In genomic region chr5:120094602-120095001, GRCm38 (mm10) we compare ENCODE assay signal across 8 mouse cellular contexts. TPM values are rescaled to one million over a fixed set of nuclear protein-coding genes. Genes with fewer than 3 reads are reported as not detected.
DNase-seq lines count a peak whose midpoint lies in the region; ATAC-seq and TF ChIP-seq lines count a peak whose summit lies in the region.

No protein-coding gene starts in this region.

- no peak for TF ChIP-seq POLR2A in thymus, adult 2 months (IDR thresholded peaks at IDR 0.05; ENCODE audit: control insufficient read depth, extremely low read depth, insufficient read depth, low read length, poor library complexity)
- no peak for TF ChIP-seq POLR2A in small intestine, adult 2 months (IDR thresholded peaks at IDR 0.05; ENCODE audit: low read depth, low read length)

- no peak overlapping the region for H3K9ac ChIP-seq in forebrain, postnatal 0 days
- H3K9ac ChIP-seq in forebrain, embryonic 15.5 days (replicated peaks) = no peak overlapping the region

- H3K9me3 ChIP-seq in forebrain, postnatal 0 days (ENCODE audit: low read length) = no peaks in the 10 kb centered on the region
- H3K9me3 ChIP-seq in forebrain, embryonic 15.5 days = no peaks in the 10 kb centered on the region

- H3K27me3 ChIP-seq in forebrain, postnatal 0 days (ENCODE audit: insufficient read depth, low read length) = peaks cover 11% of the 10 kb centered on the region
- H3K27me3 ChIP-seq in forebrain, embryonic 15.5 days = peaks cover 10% of the 10 kb centered on the region; the same call in 1 of the 2 replicates
- no peaks in the 10 kb centered on the region for H3K27me3 ChIP-seq in thymus, adult 2 months (ENCODE audit: control insufficient read depth, insufficient read depth, low read length)
- no peaks in the 10 kb centered on the region for H3K27me3 ChIP-seq in small intestine, adult 2 months (ENCODE audit: control insufficient read depth, insufficient read depth, low read length)

- H3K27ac ChIP-seq in forebrain, postnatal 0 days (ENCODE audit: low read depth, low read length) = no peak overlapping the region
- H3K27ac ChIP-seq in forebrain, embryonic 15.5 days (replicated peaks) = no peak overlapping the region
- no peak overlapping the region for H3K27ac ChIP-seq in thymus, adult 2 months (ENCODE audit: control insufficient read depth, insufficient read depth, low read length)
- no peak overlapping the region for H3K27ac ChIP-seq in small intestine, adult 2 months (ENCODE audit: insufficient read depth, low read depth, low read length)

- peak; percentile 45 for DNase-seq in forebrain, postnatal 0 days
- DNase-seq in thymus, adult 2 months = peak; percentile 58
- DNase-seq in thymus, adult 18-20 months = no peak
- DNase-seq in c-Kit-positive CD71-positive TER-119-negative erythroid progenitor cells, embryonic 14.5 days (ENCODE audit: low read depth) = peak; percentile 63
- peak; percentile 57 to 68 for DNase-seq in kidney, postnatal 4 days

- no peak overlapping the region for H3K4me3 ChIP-seq in forebrain, postnatal 0 days (ENCODE audit: low read depth, low read length)
- no peak overlapping the region for H3K4me3 ChIP-seq in forebrain, embryonic 15.5 days
- H3K4me3 ChIP-seq in thymus, adult 2 months (ENCODE audit: control insufficient read depth, insufficient read depth, low read length) = no peak overlapping the region
- H3K4me3 ChIP-seq in small intestine, adult 2 months (ENCODE audit: low read depth, low read length) = no peak overlapping the region

- no peak overlapping the region for H3K4me2 ChIP-seq in forebrain, postnatal 0 days (ENCODE audit: low read depth)
- H3K4me2 ChIP-seq in forebrain, embryonic 15.5 days (replicated peaks) = no peak overlapping the region

- H3K4me1 ChIP-seq in forebrain, postnatal 0 days (ENCODE audit: insufficient read depth) = no peaks in the 10 kb centered on the region
- H3K4me1 ChIP-seq in forebrain, embryonic 15.5 days = no peaks in the 10 kb centered on the region
- H3K4me1 ChIP-seq in thymus, adult 2 months (replicated peaks; ENCODE audit: control insufficient read depth, insufficient read depth, low read length) = 0 out of 2 replicates have a peak, but pooled peaks cover 2% of the 10 kb centered on the region
- no peaks in the 10 kb centered on the region for H3K4me1 ChIP-seq in small intestine, adult 2 months (ENCODE audit: control insufficient read depth, insufficient read depth, insufficient read length, low read length)

- TF ChIP-seq CTCF in forebrain, postnatal 0 days (IDR thresholded peaks at IDR 0.05; ENCODE audit: low read depth) = peak; percentile 60
- peak; percentile 37; the same call in 1 of the 2 replicates for TF ChIP-seq CTCF in thymus, adult 2 months (IDR thresholded peaks at IDR 0.05; ENCODE audit: borderline replicate concordance, control insufficient read depth, extremely low read depth, insufficient read depth, low read length, poor library complexity)
- peak; percentile 76; the same call in 1 of the 2 replicates for TF ChIP-seq CTCF in small intestine, adult 2 months (IDR thresholded peaks at IDR 0.05; ENCODE audit: extremely low read depth, insufficient read length, insufficient replicate concordance, low read depth, low read length)

- 64% methylated on average over 7 of the region's 7 CpGs for WGBS in forebrain, postnatal 0 days
- WGBS in forebrain, embryonic 15.5 days = 58% methylated on average over 7 of the region's 7 CpGs
- 43% methylated on average over 7 of the region's 7 CpGs for WGBS in thymus, adult 2 months
- WGBS in small intestine, adult 2 months = 47% methylated on average over 7 of the region's 7 CpGs

- no peak for ATAC-seq in forebrain, postnatal 0 days
- no peak for ATAC-seq in forebrain, embryonic 15.5 days (replicated peaks)
- no peak; the same call in 1 of the 2 replicates for ATAC-seq in erythroid progenitor cell, adult 5-6 weeks (replicated peaks; ENCODE audit: low FRiP score, poor library complexity, severe bottlenecking)

- H3K36me3 ChIP-seq in forebrain, postnatal 0 days (ENCODE audit: insufficient read depth) = no peaks in the 10 kb centered on the region
- no peaks in the 10 kb centered on the region for H3K36me3 ChIP-seq in forebrain, embryonic 15.5 days
- no peaks in the 10 kb centered on the region for H3K36me3 ChIP-seq in thymus, adult 2 months (ENCODE audit: control insufficient read depth, insufficient read depth, low read length)
- H3K36me3 ChIP-seq in small intestine, adult 2 months (ENCODE audit: control insufficient read depth, insufficient read depth, low read length) = no peaks in the 10 kb centered on the region

RNA-seq across cellular contexts. Expression of gene Rbm19, which starts 21.7 kb away (rescaled TPM):
- 19.1 and 27.2 TPM in 2 replicates for total RNA-seq in forebrain, postnatal 0 days (2014; rRNA removed)
- 9.9 and 15.0 TPM in 2 replicates for polyA plus RNA-seq in forebrain, postnatal 0 days (2015; fragmentation: Nextera tagmentation; extraction: Ambion mirVana)
- 15.2 and 19.3 TPM in 2 replicates for polyA plus RNA-seq in forebrain, embryonic 15.5 days (2015; fragmentation: Nextera tagmentation; extraction: Ambion mirVana)
- 19.6 and 29.2 TPM in 2 replicates for polyA plus RNA-seq in thymus, adult 2 months (2012; rRNA removed)
- polyA plus RNA-seq in small intestine, adult 2 months (2012; rRNA removed) = 8.6 and 9.2 TPM in 2 replicates
- 2.9 TPM in 1 of 2 replicates, not detected in the other for total RNA-seq in erythroid progenitor cell, adult 5-6 weeks (2015; ENCODE audit: low replicate concordance)
- total RNA-seq in erythroid progenitor cell, adult 5-6 weeks (2017; ENCODE audit: low replicate concordance) = 3.9 and 4.5 TPM in 2 replicates

Comparison
In these comparisons a context has a peak if more than half of its experiments do, and no peak if none do; other contexts are left out.
1. DNase-seq: peak in forebrain, postnatal 0 days (single experiment), thymus, adult 2 months (single experiment), c-Kit-positive CD71-positive TER-119-negative erythroid progenitor cells, embryonic 14.5 days (single experiment) and kidney, postnatal 4 days (2 of 2); none in thymus, adult 18-20 months (0 of 2).
2. Peak in every context shown above with its lines, with median percentiles within 50 percentile points of each other: CTCF ChIP-seq.